Mouse (Mus musculus) testis, adult 2 months (tissue): Measurements from ENCODE around the gene Gm10428. TPM values are rescaled to one million over a fixed set of nuclear protein-coding genes. Genes with fewer than 3 reads are reported as not detected.

Experiments used
- H3K27ac ChIP-seq: fragments of 200-500 bp; 2 replicates; pipeline ENCODE4 v1.5.1; 2012; ENCODE audit warnings: low read depth, low read length; ENCODE audit not compliant: control insufficient read depth, insufficient read depth
- H3K27me3 ChIP-seq: fragments of 200-500 bp; 2 replicates; pipeline ENCODE4 v1.6.1; 2012; ENCODE audit warnings: mild to moderate bottlenecking, low read length, moderate library complexity; ENCODE audit not compliant: control insufficient read depth, insufficient read depth
- H3K36me3 ChIP-seq: fragments of 200-500 bp; 2 replicates; pipeline ENCODE4 v1.6.1; 2012; ENCODE audit warnings: mild to moderate bottlenecking, low read length; ENCODE audit not compliant: control insufficient read depth, insufficient read depth
- H3K4me1 ChIP-seq: fragments of 200-500 bp; 2 replicates; pipeline ENCODE4 v1.6.1; 2012; ENCODE audit warnings: low read length; ENCODE audit not compliant: control insufficient read depth, insufficient read depth
- H3K4me3 ChIP-seq: fragments of 200-500 bp; 2 replicates; pipeline ENCODE4 v1.5.1; 2012; ENCODE audit warnings: low read depth, mild to moderate bottlenecking, low read length, moderate library complexity, mixed read lengths; ENCODE audit not compliant: control insufficient read depth
- CTCF ChIP-seq: fragments of 200-500 bp; IDR thresholded peaks from 2 replicates; pipeline ENCODE4 v1.5.1; 2012; ENCODE audit warnings: low read depth, mild to moderate bottlenecking, inconsistent platforms, low read length, moderate library complexity; ENCODE audit not compliant: control insufficient read depth, insufficient read depth, insufficient replicate concordance
- POLR2A ChIP-seq: fragments of 200-500 bp; IDR thresholded peaks from 2 replicates; pipeline ENCODE4 v1.6.1; 2012; ENCODE audit warnings: low read depth, mild to moderate bottlenecking, inconsistent platforms, low read length, moderate library complexity; ENCODE audit not compliant: control insufficient read depth
- polyA plus RNA-seq: library from polyadenylated mRNA; depleted of rRNA; stranded (reverse); fragments of >200 nt; gene quantifications from 2 replicates; pipeline ENCODE4 v1.2.3, GENCODE M21; 2012; rRNA removed

Gene Gm10428
- not detected in 2 replicates for polyA plus RNA-seq

DNA sequence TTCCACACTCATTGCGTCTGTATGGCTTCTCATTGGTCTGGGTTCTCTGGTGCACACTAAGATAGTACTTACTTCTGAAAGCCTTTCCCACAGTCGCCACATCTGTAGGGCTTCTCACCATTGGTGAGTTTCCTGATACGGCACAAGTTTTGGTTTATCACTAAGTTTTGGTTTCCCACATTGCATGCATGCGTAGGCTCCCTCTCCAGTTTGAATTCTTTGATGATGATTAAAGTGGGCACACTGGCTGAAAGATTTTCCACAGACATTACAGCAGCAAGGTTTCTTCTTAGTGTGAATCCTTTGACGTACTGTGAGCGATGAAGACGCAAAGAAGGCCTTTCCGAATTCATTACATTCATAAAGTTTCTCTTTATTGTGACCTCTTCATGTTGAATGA lies at the start of gene Gm10428:
TSS of gene Gm10428 (plus strand) at position 321 of the 400 bp plus-strand sequence.
- no peak within 1 kb of the TSS for H3K27ac ChIP-seq
- no peaks in the 10 kb centered on the region for H3K27me3 ChIP-seq
- TF ChIP-seq POLR2A (no peak), CTCF (no peak)
- H3K4me3 ChIP-seq, result no peak within 1 kb of the TSS
- H3K36me3 ChIP-seq, result no peaks in the 10 kb centered on the region
- H3K4me1 ChIP-seq, result peaks cover 2% of the 10 kb centered on the region

DNA sequence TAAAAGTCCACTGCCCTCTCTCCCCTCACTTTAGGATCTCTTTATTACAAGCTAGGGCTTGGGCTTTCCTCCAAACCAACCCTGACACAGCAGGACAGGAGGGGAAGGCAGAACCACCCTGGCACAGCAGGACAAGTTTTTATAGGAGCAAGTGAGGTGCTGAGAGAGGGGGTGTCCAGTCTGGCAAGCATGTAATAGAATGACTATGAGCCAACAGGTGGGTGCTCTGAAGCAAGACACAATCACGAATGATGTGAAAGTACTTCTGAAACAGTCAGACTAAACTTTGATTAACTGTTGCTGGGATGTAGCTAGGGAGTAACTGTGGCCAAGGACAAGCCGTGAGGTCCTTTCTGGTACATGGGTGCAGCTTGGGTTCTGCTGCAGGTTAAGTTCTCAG lies 46.8 kb upstream of the Gm10428 start:
- no peak overlapping the region for H3K4me3 ChIP-seq
- no peaks in the 10 kb centered on the region for H3K36me3 ChIP-seq
- no peaks in the 10 kb centered on the region for H3K4me1 ChIP-seq
- no peaks in the 10 kb centered on the region for H3K27me3 ChIP-seq
- no peak overlapping the region for H3K27ac ChIP-seq
- TF ChIP-seq POLR2A, result no peak
- TF ChIP-seq CTCF, result no peak

DNA sequence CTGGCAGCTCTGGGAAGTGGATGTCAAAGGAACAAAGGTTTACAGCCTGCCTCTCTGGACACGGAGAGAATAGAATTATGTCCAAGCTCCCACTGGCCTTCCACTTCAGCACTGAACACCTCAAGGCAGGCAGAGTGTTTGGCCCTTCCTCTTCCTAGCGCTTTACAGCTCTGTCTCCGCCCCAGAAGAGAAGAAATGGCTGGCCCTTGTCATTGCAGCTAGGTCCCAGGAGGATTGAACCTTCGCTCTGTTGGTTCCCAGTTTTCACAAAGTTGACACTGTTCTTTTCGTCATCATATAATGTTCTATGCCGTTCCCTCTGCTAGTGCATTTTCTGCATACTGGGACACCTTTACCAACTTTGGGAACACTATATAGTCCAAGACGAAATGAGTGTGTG lies 44.6 kb upstream of the Gm10428 start:
- Histone ChIP-seq H3K27me3 (no peaks in the 10 kb centered on the region), H3K36me3 (no peaks in the 10 kb centered on the region), H3K27ac (no peak overlapping the region), H3K4me1 (no peaks in the 10 kb centered on the region), H3K4me3 (no peak overlapping the region)
- no peak for TF ChIP-seq CTCF

DNA sequence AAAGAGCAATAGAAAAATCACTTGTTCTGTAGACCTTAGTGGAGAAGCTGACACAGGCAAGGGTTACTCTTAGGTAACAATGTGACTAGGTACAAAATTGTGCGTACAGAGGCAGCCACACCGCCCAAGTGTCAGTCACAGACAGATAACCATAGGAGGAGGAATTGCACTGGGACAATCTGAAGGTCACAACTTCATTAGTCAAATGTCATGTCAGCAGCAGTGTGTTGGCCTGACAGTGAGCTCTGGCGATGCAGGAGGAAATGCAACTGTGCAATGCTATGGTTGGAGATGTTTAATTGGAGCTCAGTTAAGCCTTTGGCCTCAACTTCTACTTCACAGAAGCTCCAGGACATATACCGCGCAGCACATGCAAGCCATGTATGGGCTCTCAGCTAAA lies 42.2 kb upstream of the Gm10428 start:
- H3K4me3 ChIP-seq, result no peak overlapping the region
- TF ChIP-seq POLR2A (no peak), CTCF (no peak)
- no peaks in the 10 kb centered on the region for H3K4me1 ChIP-seq
- H3K27ac ChIP-seq, result no peak overlapping the region
- no peaks in the 10 kb centered on the region for H3K27me3 ChIP-seq
- H3K36me3 ChIP-seq, result no peaks in the 10 kb centered on the region

DNA sequence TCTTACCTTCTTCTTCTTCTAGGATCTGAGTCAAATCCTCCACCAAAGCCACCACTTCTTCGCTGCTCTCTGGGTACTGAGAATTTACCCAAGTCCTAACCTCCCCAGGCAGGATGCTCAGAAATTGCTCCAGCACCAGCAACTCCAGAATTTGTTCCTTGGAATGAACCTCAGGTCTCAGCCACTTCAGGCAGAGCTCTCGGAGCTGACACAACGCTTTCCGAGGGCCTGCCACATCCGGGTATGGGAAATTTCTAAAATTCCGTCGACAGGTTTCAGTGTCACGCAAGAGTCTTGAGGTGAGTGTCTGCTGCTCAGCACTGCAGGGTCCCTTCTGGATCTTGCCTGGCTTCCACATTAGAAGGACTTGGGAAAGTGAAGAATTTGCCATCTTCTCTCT lies 24.6 kb upstream of the Gm10428 start:
- no peak for TF ChIP-seq CTCF
- no peak for TF ChIP-seq POLR2A
- H3K4me1 ChIP-seq, result no peaks in the 10 kb centered on the region; the same call in 1 of the 2 replicates
- H3K36me3 ChIP-seq, result peaks cover 5% of the 10 kb centered on the region
- H3K4me3 ChIP-seq, result no peak overlapping the region
- H3K27ac ChIP-seq, result no peak overlapping the region
- no peaks in the 10 kb centered on the region for H3K27me3 ChIP-seq

DNA sequence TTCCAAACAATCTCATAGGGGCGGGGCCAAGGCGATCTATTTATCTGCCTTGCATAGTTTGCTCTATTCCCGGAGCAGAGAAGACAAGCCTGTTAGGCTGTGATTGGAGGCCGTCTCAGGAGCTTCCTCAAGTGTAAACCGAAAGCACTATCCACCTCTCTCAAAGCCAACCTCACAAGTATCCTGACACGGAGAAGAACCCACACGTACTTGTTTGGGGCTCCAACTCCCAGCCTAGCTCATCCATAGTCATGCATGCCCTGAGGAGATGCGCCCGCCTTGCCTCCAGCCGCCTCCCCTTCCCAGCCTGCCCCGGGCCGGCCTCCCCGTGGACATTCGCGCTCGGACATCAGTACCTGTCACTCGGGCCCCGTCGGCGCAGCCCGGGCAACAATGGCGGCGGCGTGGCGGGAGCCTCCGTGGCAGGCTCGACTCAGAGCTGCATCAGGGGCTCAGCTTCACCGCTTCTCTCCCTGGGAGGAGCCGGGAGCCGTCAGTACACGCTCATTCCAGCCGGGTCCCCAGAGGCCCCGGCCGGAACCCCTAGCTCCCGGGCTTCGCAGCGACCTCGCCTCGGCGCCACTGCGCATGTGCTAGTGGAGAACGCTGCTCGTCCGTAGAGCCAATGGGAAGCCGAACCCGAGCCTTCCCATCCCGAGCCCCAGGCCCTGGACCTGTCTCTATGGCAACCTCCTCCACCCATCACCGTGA lies 21.4 kb upstream of the Gm10428 start, which contains the start of gene Zfp287:
TSS of gene Zfp287 (minus strand) at position 595 of the 711 bp plus-strand sequence.
- no peaks in the 10 kb centered on the region for H3K27me3 ChIP-seq
- peak within 1 kb of the TSS; percentile 86 for H3K4me3 ChIP-seq
- peaks cover 3% of the 10 kb centered on the region for H3K36me3 ChIP-seq
- no peaks in the 10 kb centered on the region; the same call in 1 of the 2 replicates for H3K4me1 ChIP-seq
- H3K27ac ChIP-seq, result peak within 1 kb of the TSS; percentile 77
- TF ChIP-seq POLR2A (peak; percentile 77), CTCF (no peak)

DNA sequence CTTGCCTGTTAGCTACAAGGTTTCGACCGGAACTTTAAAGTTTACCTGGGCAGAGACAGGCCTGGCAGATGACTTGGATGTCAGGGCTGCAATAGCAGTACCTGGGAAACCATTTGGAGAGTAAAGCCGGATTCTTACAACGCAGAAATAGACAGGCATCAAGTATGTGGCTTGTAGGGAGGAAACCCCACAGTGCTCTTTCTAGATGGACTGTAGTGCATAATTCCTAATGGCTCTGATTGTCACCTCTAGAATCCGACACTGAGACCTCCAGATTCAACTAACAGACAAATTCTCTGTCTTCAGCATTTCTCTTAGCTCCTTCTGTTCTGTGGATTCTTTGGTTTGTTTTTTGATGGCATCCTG lies 20.9 kb upstream of the Gm10428 start:
- no peaks in the 10 kb centered on the region for H3K27me3 ChIP-seq
- H3K27ac ChIP-seq, result peak overlapping the region; percentile 51; the same call in 1 of the 2 replicates
- H3K36me3 ChIP-seq, result peaks cover 3% of the 10 kb centered on the region
- TF ChIP-seq POLR2A (no peak), CTCF (no peak)
- H3K4me1 ChIP-seq, result no peaks in the 10 kb centered on the region; the same call in 1 of the 2 replicates
- peak overlapping the region; percentile 86 for H3K4me3 ChIP-seq
